Mouse (Mus musculus): Measurements from ENCODE around the gene Atxn10.

- TF ChIP-seq CTCF (IDR thresholded peaks at IDR 0.05) (no peak), EP300 (IDR thresholded peaks at IDR 0.05) (peak; percentile 99)
Observed at GRCm38 (mm10) chr15:85347058-85347700, 11.1 kb downstream of the Atxn10 start.
